Mouse (Mus musculus): ENCODE measurements at regions not wholly inside any gene's neighbourhood (a gene's known extent, or its start where the extent isn't known, plus 50 kb on each side); places are given as distances from the start of the nearest gene placed in this dataset.
"Not testable (repeated sequence)": the region's sequence is repeated elsewhere in the genome, so short reads cannot be mapped to it uniquely, and the experiment has no call there.

GRCm38 (mm10) chr8:71026424-71026890 is 120.7 kb downstream of the Map1s start:
- not testable (repeated sequence) for TF ChIP-seq CTCF, EP300 (IDR thresholded peaks at IDR 0.05; ENCODE audit: low read depth)

All from heart, postnatal 0 days (tissue).